Mouse (Mus musculus) C2C12 (cell line): ENCODE measurements around the gene Urm1.

Source experiments
- CEBPB ChIP-seq: IDR thresholded peaks from one replicate; pipeline ENCODE4 v1.6.1; 2011; ENCODE audit warnings: low read depth, mild to moderate bottlenecking, control low read depth, moderate library complexity
- CTCF ChIP-seq: IDR thresholded peaks from one replicate; pipeline ENCODE4 v1.5.1; 2011; ENCODE audit not compliant: control insufficient read depth, insufficient read depth, insufficient read length
- FOSL1 ChIP-seq: IDR thresholded peaks from one replicate; pipeline ENCODE4 v1.8.0; 2011; ENCODE audit warnings: mild to moderate bottlenecking, low read length; ENCODE audit not compliant: poor library complexity, insufficient read depth, severe bottlenecking
- MAX ChIP-seq: IDR thresholded peaks from one replicate; pipeline ENCODE4 v1.6.1; 2011; ENCODE audit warnings: mild to moderate bottlenecking, control low read depth
- MYOD1 ChIP-seq: IDR thresholded peaks from one replicate; pipeline ENCODE4 v1.6.1; 2011; ENCODE audit warnings: low read depth; ENCODE audit not compliant: control insufficient read depth, insufficient read length
- MYOG ChIP-seq: IDR thresholded peaks from one replicate; pipeline ENCODE4 v1.6.1; 2011; ENCODE audit not compliant: control insufficient read depth, insufficient read length; ENCODE audit errors: extremely low read depth
- USF1 ChIP-seq: IDR thresholded peaks from one replicate; pipeline ENCODE4 v1.6.1; 2011; ENCODE audit warnings: low read depth, mild to moderate bottlenecking, control low read depth, moderate library complexity

GRCm38 (mm10) chr2:29869646-29870451 lies 50.0 kb downstream of the Urm1 start:
- no peak for TF ChIP-seq CTCF
- TF ChIP-seq USF1 = no peak
- no peak for TF ChIP-seq MAX
- no peak for TF ChIP-seq FOSL1
- no peak for TF ChIP-seq CEBPB
- no peak for TF ChIP-seq MYOG
- TF ChIP-seq MYOD1 = no peak
